Mouse (Mus musculus) brain, adult 2 months (tissue): ENCODE results near the gene Cftr.

Experiments
- DNase-seq: peaks from one replicate; pipeline ENCODE4 v3.0.0; 2011; ENCODE audit warnings: low read depth, low spot score

Gene Cftr

GRCm38 (mm10) chr6:18314365-18314943 lies 144.0 kb downstream of the Cftr start:
- DNase-seq = no peak

GRCm38 (mm10) chr6:18322950-18323349 lies 152.5 kb downstream of the Cftr start:
- peak; percentile 35 for DNase-seq

GRCm38 (mm10) chr6:18335393-18335792 lies 164.9 kb downstream of the Cftr start:
- DNase-seq = no peak

- no peak for DNase-seq
These were observed 167.8 kb downstream of the Cftr start for GRCm38 (mm10) chr6:18338307-18338706.

GRCm38 (mm10) chr6:18344272-18344671 lies 173.8 kb downstream of the Cftr start:
- no peak for DNase-seq

- DNase-seq = no peak
These were observed 178.8 kb downstream of the Cftr start for GRCm38 (mm10) chr6:18349153-18349858.

- DNase-seq = no peak
These were observed 189.7 kb downstream of the Cftr start for GRCm38 (mm10) chr6:18360154-18360553.

GRCm38 (mm10) chr6:18360955-18361354 lies 190.5 kb downstream of the Cftr start:
- no peak for DNase-seq

- DNase-seq = peak; percentile 27
These were observed 191.7 kb downstream of the Cftr start for GRCm38 (mm10) chr6:18362232-18362631.

GRCm38 (mm10) chr6:18369054-18369453 lies 198.6 kb downstream of the Cftr start:
- DNase-seq = no peak

GRCm38 (mm10) chr6:18369723-18370122 lies 199.2 kb downstream of the Cftr start:
- no peak for DNase-seq
